Mouse (Mus musculus): ENCODE measurements around the gene Aff2.

Gene Aff2

GRCm38 (mm10) chrX:69360238-69361054 lies at the start of gene Aff2:
Aff2 (plus strand) TSS chrX:69360294.
- peak; percentile 54 for DNase-seq (ENCODE audit: extremely low spot score, low spot score)

- DNase-seq (ENCODE audit: extremely low spot score, low spot score): no peak
Measured at GRCm38 (mm10) chrX:69337296-69337695, 22.8 kb upstream of the Aff2 start.

GRCm38 (mm10) chrX:69355621-69356020 lies 4.5 kb upstream of the Aff2 start:
- no peak for DNase-seq (ENCODE audit: extremely low spot score, low spot score)

GRCm38 (mm10) chrX:69359360-69359759 lies 734 bp upstream of the Aff2 start:
- DNase-seq (ENCODE audit: extremely low spot score, low spot score): peak; percentile 14

- no peak for DNase-seq (ENCODE audit: extremely low spot score, low spot score)
Measured at GRCm38 (mm10) chrX:69359885-69360237, 233 bp upstream of the Aff2 start.

GRCm38 (mm10) chrX:69361055-69361558 lies 1.0 kb downstream of the Aff2 start:
- DNase-seq (ENCODE audit: extremely low spot score, low spot score): no peak

GRCm38 (mm10) chrX:69364198-69364597 lies 4.1 kb downstream of the Aff2 start:
- peak; percentile 34 for DNase-seq (ENCODE audit: extremely low spot score, low spot score)

GRCm38 (mm10) chrX:69373341-69373740 lies 13.2 kb downstream of the Aff2 start:
- no peak for DNase-seq (ENCODE audit: extremely low spot score, low spot score)

GRCm38 (mm10) chrX:69389738-69390137 lies 29.6 kb downstream of the Aff2 start:
- DNase-seq (ENCODE audit: extremely low spot score, low spot score): no peak

GRCm38 (mm10) chrX:69415043-69415442 lies 54.9 kb downstream of the Aff2 start:
- no peak for DNase-seq (ENCODE audit: extremely low spot score, low spot score)

- DNase-seq (ENCODE audit: extremely low spot score, low spot score): no peak
Measured at GRCm38 (mm10) chrX:69438422-69438821, 78.3 kb downstream of the Aff2 start.

- no peak for DNase-seq (ENCODE audit: extremely low spot score, low spot score)
Measured at GRCm38 (mm10) chrX:69441937-69442336, 81.8 kb downstream of the Aff2 start.

- DNase-seq (ENCODE audit: extremely low spot score, low spot score): no peak
Measured at GRCm38 (mm10) chrX:69460896-69461295, 100.8 kb downstream of the Aff2 start.

GRCm38 (mm10) chrX:69502061-69502460 lies 142.0 kb downstream of the Aff2 start:
- no peak for DNase-seq (ENCODE audit: extremely low spot score, low spot score)

GRCm38 (mm10) chrX:69518040-69518575 lies 158.0 kb downstream of the Aff2 start:
- DNase-seq (ENCODE audit: extremely low spot score, low spot score): no peak

- no peak for DNase-seq (ENCODE audit: extremely low spot score, low spot score)
Measured at GRCm38 (mm10) chrX:69540811-69541210, 180.7 kb downstream of the Aff2 start.

GRCm38 (mm10) chrX:69579903-69580459 lies 219.9 kb downstream of the Aff2 start:
- no peak for DNase-seq (ENCODE audit: extremely low spot score, low spot score)

- DNase-seq (ENCODE audit: extremely low spot score, low spot score): no peak
Measured at GRCm38 (mm10) chrX:69608793-69609192, 248.7 kb downstream of the Aff2 start.

GRCm38 (mm10) chrX:69663038-69663437 lies 302.9 kb downstream of the Aff2 start:
- no peak for DNase-seq (ENCODE audit: extremely low spot score, low spot score)

GRCm38 (mm10) chrX:69666145-69666677 lies 306.1 kb downstream of the Aff2 start:
- no peak for DNase-seq (ENCODE audit: extremely low spot score, low spot score)

GRCm38 (mm10) chrX:69675691-69676090 lies 315.6 kb downstream of the Aff2 start:
- no peak for DNase-seq (ENCODE audit: extremely low spot score, low spot score)

GRCm38 (mm10) chrX:69698840-69699239 lies 338.7 kb downstream of the Aff2 start:
- no peak for DNase-seq (ENCODE audit: extremely low spot score, low spot score)
